Mouse (Mus musculus) myocyte (in vitro differentiated cells): ENCODE measurements around the gene Fchsd2.

Experiments
- E2F4 ChIP-seq: IDR thresholded peaks from one replicate; pipeline ENCODE4 v1.6.1; 2011; ENCODE audit warnings: mild to moderate bottlenecking, control low read depth, moderate library complexity; ENCODE audit not compliant: insufficient read depth
- MAX ChIP-seq: IDR thresholded peaks from one replicate; pipeline ENCODE4 v1.6.1; 2011; ENCODE audit warnings: low read depth, mild to moderate bottlenecking, control low read depth
- MYOD1 ChIP-seq, 3 experiments: IDR thresholded peaks; one replicate each; pipeline ENCODE4 v1.6.1; 2011; ENCODE audit warnings: control low read depth in 2 of 3, low read depth in 2 of 3, mild to moderate bottlenecking in 2 of 3, moderate library complexity in 1 of 3; ENCODE audit not compliant: insufficient read length in 2 of 3, control insufficient read depth in 1 of 3
- POLR2A ChIP-seq: IDR thresholded peaks from one replicate; pipeline ENCODE4 v1.6.1; 2011; ENCODE audit warnings: low read depth, mild to moderate bottlenecking, control low read depth, moderate library complexity; ENCODE audit not compliant: insufficient read length
- TCF12 ChIP-seq: IDR thresholded peaks from one replicate; pipeline ENCODE4 v1.6.1; 2011; ENCODE audit warnings: mild to moderate bottlenecking, control low read depth; ENCODE audit not compliant: poor library complexity, insufficient read depth, severe bottlenecking
- TCF3 ChIP-seq: IDR thresholded peaks from one replicate; pipeline ENCODE4 v1.6.1; 2011; ENCODE audit warnings: low read depth, control low read depth; ENCODE audit not compliant: insufficient read length
- USF1 ChIP-seq: IDR thresholded peaks from one replicate; pipeline ENCODE4 v1.6.1; 2011; ENCODE audit warnings: low read depth, mild to moderate bottlenecking, control low read depth, moderate library complexity

- TF ChIP-seq POLR2A (no peak), MYOD1 (IDR thresholded peaks at IDR 0.05; ENCODE audit: control insufficient read depth in 1 of 3, insufficient read length in 2 of 3, low read depth in 2 of 3) (peak; percentile 28 to 73 (median 70)), MAX (no peak), TCF3 (no peak), USF1 (no peak), E2F4 (no peak), TCF12 (peak; percentile 12)
Measured at GRCm38 (mm10) chr7:101328621-101329158, 236.0 kb downstream of the Fchsd2 start.
